Mouse (Mus musculus): ENCODE measurements around the gene Cttn.

Gene Cttn

GRCm38 (mm10) chr7:144470545-144471059 lies at the start of gene Cttn:
Gene Cttn (minus strand): TSS chr7:144471009.
- DNase-seq (ENCODE audit: low spot score in 2 of 2): peak; percentile 84 to 88

GRCm38 (mm10) chr7:144519852-144520251 lies 49.0 kb upstream of the Cttn start:
- DNase-seq (ENCODE audit: low spot score in 2 of 2): no peak

- no peak for DNase-seq (ENCODE audit: low spot score in 2 of 2)
Measured at GRCm38 (mm10) chr7:144516711-144517110, 45.9 kb upstream of the Cttn start.

GRCm38 (mm10) chr7:144509090-144509489 lies 38.3 kb upstream of the Cttn start:
- DNase-seq (ENCODE audit: low spot score in 2 of 2): no peak

GRCm38 (mm10) chr7:144506807-144507206 lies 36.0 kb upstream of the Cttn start:
- no peak for DNase-seq (ENCODE audit: low spot score in 2 of 2)

GRCm38 (mm10) chr7:144503959-144504358 lies 33.1 kb upstream of the Cttn start:
- DNase-seq (ENCODE audit: low spot score in 2 of 2): no peak

- no peak for DNase-seq (ENCODE audit: low spot score in 2 of 2)
Measured at GRCm38 (mm10) chr7:144492931-144493330, 22.1 kb upstream of the Cttn start.

- no peak for DNase-seq (ENCODE audit: low spot score in 2 of 2)
Measured at GRCm38 (mm10) chr7:144490201-144490873, 19.5 kb upstream of the Cttn start.

GRCm38 (mm10) chr7:144489067-144489774 lies 18.4 kb upstream of the Cttn start:
- no peak for DNase-seq (ENCODE audit: low spot score in 2 of 2)

- DNase-seq (ENCODE audit: low spot score in 2 of 2): no peak
Measured at GRCm38 (mm10) chr7:144480314-144480713, 9.5 kb upstream of the Cttn start.

- no peak for DNase-seq (ENCODE audit: low spot score in 2 of 2)
Measured at GRCm38 (mm10) chr7:144479569-144479968, 8.8 kb upstream of the Cttn start.

GRCm38 (mm10) chr7:144475741-144476140 lies 4.9 kb upstream of the Cttn start:
- no peak for DNase-seq (ENCODE audit: low spot score in 2 of 2)

GRCm38 (mm10) chr7:144473486-144473885 lies 2.7 kb upstream of the Cttn start:
- DNase-seq (ENCODE audit: low spot score in 2 of 2): no peak

GRCm38 (mm10) chr7:144471103-144471502 lies 294 bp upstream of the Cttn start:
- DNase-seq (ENCODE audit: low spot score in 2 of 2): no peak

GRCm38 (mm10) chr7:144469908-144470544 lies 783 bp downstream of the Cttn start:
- no peak for DNase-seq (ENCODE audit: low spot score in 2 of 2)

GRCm38 (mm10) chr7:144469181-144469641 lies 1.6 kb downstream of the Cttn start:
- DNase-seq (ENCODE audit: low spot score in 2 of 2): peak; percentile 35 to 55

- no peak for DNase-seq (ENCODE audit: low spot score in 2 of 2)
Measured at GRCm38 (mm10) chr7:144468741-144469140, 2.1 kb downstream of the Cttn start.

GRCm38 (mm10) chr7:144462577-144462976 lies 8.2 kb downstream of the Cttn start:
- no peak for DNase-seq (ENCODE audit: low spot score in 2 of 2)

GRCm38 (mm10) chr7:144461246-144461902 lies 9.4 kb downstream of the Cttn start:
- no peak for DNase-seq (ENCODE audit: low spot score in 2 of 2)

GRCm38 (mm10) chr7:144458881-144459280 lies 11.9 kb downstream of the Cttn start:
- DNase-seq (ENCODE audit: low spot score in 2 of 2): no peak

- DNase-seq (ENCODE audit: low spot score in 2 of 2): no peak
Measured at GRCm38 (mm10) chr7:144450661-144451060, 20.1 kb downstream of the Cttn start.
